Mouse (Mus musculus): ENCODE measurements around the gene Hist3h2ba.

The Hist3h2ba gene

DNA sequence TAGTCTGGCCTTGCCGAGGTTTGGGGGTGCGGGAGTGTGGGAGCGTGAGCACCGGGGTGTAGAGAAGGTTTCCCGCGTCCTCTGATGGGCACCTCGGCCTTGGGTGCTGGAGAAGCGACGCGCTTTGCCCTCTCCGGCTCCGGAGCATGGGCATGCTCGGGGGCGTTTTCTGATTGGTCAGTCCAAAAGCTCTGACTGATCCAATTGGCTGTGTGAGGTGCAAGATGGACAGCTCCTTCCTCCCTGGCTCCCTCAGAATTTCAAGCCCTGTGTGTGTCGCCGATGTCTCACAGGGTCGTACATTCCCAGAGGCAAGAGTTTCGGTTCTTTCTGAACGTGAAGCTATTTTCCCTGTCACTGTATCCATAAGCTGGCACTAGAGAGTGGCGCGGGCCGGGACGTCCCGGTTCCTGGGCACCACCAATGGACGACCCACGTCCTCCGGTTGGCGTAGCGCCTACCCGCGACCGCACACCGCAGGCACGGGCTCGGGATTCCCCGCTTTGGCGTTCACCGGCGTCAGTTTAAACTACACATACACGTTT lies 11.3 kb downstream of the Hist3h2ba start:
- in situ Hi-C loops (cut with MboI; ENCODE audit: unreplicated experiment in 2 of 2), result loop anchor here (5.0 to 25.0 kb wide), 6 partner anchors 38 to 655 kb away; partner anchors contain the start of genes Zfp692 (in 2 of the 2) and Gjc2 (in 1 of the 2)

DNA sequence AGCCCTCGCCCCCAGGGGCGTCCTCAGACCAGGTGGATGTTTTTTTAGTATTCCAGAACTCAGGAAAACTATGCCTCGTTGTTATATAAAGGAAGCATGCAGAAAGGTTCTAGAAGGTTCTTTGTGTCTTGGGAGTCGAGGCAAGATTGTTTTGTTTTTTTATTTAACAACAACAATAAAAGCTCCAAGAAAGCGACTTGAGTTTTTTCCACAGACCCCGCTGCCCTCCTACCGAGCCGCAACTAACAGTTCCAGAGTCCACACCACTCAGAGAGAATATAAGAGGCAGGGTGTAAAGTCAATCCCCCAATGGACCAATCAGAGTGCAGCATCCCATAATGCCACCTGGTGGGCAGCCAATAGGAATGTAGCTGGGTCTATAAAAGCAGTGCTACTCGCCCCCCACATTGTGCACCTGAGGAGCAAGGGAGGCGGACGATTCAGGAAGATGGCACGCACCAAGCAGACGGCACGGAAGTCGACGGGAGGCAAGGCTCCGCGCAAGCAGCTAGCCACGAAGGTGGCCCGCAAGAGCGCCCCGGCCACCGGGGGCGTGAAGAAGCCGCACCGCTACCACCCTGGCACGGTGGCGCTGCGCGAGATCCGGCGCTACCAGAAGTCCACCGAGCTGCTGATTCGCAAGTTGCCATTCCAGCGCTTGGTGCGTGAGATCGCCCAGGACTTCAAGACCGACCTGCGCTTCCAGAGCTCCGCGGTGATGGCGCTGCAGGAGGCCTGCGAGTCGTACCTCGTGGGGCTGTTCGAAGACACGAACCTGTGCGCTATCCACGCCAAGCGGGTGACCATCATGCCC lies 12.9 kb downstream of the Hist3h2ba start:
- in situ Hi-C loops (cut with MboI; ENCODE audit: unreplicated experiment in 2 of 2), result loop anchor here (10.0 to 25.0 kb wide), 4 partner anchors 53 to 649 kb away; partner anchors contain the start of genes Gjc2 (in 1 of the 2) and Zfp692 (in 1 of the 2)

DNA sequence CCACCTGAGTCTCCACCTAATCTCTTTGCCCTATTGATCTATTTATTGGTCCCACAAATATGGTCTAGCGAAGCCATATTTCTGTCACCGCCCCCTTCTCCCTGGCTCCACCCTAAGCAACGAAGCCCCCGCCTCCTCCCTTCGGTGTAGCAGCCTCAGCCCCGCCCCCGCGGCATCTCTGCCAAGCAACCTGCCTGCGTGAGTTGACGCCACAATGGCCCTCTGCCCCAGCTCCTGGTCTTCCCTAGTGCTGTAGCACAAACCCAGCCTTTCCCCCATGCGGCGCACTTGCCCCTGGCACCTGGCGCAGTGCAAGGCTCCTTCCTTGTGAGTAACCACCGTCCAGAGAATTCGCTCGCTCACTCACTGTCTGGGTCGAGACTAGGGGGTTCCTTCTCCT lies 14.8 kb downstream of the Hist3h2ba start:
- in situ Hi-C loops (cut with MboI; ENCODE audit: unreplicated experiment in 2 of 2), result loop anchor here (10.0 to 25.0 kb wide), 4 partner anchors 51 to 651 kb away; partner anchors contain the start of genes Gjc2 (in 1 of the 2) and Zfp692 (in 1 of the 2)

DNA sequence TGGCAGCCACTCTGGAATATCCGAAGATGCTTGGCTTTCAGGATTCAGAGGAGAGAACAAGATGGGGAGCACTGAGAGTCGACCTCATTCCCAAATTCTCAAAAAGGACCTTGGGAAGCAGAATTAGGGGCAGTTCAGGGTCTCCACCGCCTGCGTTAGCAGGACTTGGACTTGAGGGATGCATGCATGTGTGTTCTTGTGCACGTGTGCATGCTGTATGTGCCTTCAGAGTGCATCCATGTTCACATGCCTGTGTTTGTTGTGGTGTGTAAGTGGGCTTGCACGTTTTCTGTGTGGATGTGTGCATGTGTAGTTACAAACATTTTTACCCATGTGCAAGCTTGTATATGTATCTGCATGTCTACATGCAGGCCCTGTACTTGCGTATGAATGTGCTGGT lies 15.5 kb downstream of the Hist3h2ba start:
- in situ Hi-C loops (cut with MboI; ENCODE audit: unreplicated experiment in 2 of 2), result loop anchor here (10.0 to 25.0 kb wide), 4 partner anchors 51 to 652 kb away; partner anchors contain the start of genes Gjc2 (in 1 of the 2) and Zfp692 (in 1 of the 2)

DNA sequence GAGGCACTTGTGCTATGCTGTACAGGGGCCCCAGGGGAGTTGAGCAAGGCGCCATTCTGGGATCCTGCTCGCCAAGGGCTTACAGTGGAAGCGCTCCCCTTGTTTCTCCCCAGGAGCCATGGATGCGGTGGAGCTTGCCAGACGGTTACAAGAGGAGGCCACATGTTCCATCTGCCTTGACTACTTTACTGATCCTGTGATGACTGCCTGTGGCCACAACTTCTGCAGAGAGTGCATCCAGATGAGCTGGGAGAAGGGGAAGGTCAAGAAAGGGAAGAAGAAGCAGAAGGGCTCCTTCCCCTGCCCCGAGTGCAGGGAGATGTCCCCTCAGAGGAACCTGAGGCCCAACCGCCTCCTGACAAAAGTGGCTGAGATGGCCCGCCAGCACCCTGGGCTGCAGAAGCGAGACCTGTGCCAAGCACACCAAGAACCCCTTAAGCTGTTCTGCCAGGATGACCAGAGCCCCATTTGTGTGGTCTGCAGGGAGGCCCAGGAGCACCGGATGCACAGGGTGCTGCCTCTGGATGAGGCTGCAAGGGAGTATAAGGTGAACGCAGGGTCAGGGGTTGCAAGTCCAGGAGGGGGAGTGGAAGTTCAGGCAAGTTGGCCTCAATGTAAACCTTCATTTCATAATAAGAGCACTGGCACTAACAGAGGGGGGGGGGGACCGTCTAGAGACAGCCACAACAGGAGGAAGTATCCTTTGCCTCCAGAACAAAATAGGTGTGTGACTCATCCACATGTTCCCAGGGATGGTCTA lies 16.5 kb downstream of the Hist3h2ba start:
- in situ Hi-C loops (cut with MboI; ENCODE audit: unreplicated experiment in 2 of 2), result loop anchor here (5.0 to 25.0 kb wide), 9 partner anchors 50 to 653 kb away; partner anchors contain the start of genes Gjc2 (in 2 of the 2) and Zfp692 (in 1 of the 2)

DNA sequence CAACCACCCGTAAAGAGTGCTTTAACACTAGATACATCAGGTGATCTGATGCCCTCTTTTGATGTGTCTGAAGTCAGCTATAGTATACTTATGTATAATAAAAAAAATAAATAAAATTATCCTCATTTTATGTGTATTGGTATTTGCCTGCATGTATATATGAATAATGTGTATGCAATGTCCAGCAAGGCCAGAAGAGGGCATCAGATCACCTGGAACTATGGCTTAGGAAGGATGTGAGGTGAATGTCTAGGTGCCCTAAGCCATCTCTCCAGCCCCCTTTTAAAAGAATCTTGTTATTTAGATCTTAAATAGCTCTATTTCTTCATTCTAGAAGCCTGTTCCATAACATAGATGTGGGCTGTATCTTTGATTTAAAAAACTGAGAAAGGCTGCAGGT lies 18.6 kb downstream of the Hist3h2ba start:
- in situ Hi-C loops (cut with MboI; ENCODE audit: unreplicated experiment in 2 of 2), result loop anchor here (5.0 to 25.0 kb wide), 9 partner anchors 47 to 655 kb away; partner anchors contain the start of genes Gjc2 (in 2 of the 2) and Zfp692 (in 1 of the 2)

DNA sequence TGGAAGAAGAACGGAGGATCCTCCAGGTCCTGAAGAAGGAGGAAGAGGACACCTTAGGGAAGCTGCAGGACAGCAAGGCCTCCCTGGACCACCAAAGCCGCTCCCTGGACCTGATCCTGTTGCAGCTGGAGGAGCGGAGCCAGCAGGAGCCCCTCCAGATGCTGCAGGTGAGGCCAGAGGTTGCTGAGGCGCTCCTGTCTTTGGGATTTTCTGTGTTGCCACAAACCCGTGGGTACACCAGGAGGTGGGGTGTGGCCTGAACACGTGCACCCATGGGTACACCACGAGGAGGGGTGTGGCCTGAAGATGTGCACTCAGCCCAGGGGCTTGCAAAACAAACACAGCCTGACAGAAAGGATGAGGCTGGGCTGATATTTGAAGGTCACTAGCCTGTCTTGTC lies 19.8 kb downstream of the Hist3h2ba start:
- in situ Hi-C loops (cut with MboI; ENCODE audit: unreplicated experiment in 2 of 2), result loop anchor here (5.0 to 25.0 kb wide), 9 partner anchors 46 to 656 kb away; partner anchors contain the start of genes Gjc2 (in 2 of the 2) and Zfp692 (in 1 of the 2)

DNA sequence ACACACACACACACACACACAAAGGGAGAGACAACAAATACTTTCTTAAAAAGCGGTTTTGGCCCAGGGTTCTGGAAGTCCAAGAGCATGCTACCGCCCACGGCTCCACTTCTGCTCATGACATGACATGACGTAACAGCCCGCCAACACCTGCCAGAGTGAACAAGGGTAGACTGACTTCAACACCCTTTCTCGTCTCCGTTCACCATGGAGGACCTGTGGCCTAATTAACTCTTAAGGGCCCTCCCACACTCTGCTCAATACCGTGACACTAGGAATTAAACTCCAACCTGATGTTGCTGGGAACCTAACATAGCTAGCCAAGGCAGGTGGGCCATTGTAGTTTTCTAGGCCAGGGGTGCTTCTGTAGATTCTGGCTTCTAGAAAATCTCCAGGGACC lies 20.3 kb downstream of the Hist3h2ba start:
- in situ Hi-C loops (cut with MboI; ENCODE audit: unreplicated experiment in 2 of 2), result loop anchor here (5.0 to 25.0 kb wide), 9 partner anchors 46 to 657 kb away; partner anchors contain the start of genes Gjc2 (in 2 of the 2) and Zfp692 (in 1 of the 2)

DNA sequence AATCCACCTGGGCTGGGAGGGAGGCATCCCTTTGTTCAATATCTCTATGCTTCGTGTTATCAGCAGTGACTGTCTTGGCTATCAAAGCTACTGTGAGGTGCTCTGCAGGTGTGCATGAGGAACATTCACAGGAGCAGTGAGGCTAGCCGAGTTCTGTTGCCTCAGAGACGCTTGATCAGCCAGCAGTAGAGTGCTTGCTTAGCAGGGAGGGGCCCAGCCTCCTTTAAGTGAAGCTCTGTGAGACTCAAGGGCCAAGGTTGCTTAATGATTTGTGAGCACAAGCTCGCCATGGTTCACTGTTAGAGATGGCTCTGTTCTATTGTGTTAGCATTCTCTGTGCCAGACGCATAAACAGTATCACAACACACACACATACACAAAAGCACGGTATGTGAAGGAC lies 20.9 kb downstream of the Hist3h2ba start:
- in situ Hi-C loops (cut with MboI; ENCODE audit: unreplicated experiment in 2 of 2), result loop anchor here (5.0 to 25.0 kb wide), 9 partner anchors 45 to 657 kb away; partner anchors contain the start of genes Gjc2 (in 2 of the 2) and Zfp692 (in 1 of the 2)

DNA sequence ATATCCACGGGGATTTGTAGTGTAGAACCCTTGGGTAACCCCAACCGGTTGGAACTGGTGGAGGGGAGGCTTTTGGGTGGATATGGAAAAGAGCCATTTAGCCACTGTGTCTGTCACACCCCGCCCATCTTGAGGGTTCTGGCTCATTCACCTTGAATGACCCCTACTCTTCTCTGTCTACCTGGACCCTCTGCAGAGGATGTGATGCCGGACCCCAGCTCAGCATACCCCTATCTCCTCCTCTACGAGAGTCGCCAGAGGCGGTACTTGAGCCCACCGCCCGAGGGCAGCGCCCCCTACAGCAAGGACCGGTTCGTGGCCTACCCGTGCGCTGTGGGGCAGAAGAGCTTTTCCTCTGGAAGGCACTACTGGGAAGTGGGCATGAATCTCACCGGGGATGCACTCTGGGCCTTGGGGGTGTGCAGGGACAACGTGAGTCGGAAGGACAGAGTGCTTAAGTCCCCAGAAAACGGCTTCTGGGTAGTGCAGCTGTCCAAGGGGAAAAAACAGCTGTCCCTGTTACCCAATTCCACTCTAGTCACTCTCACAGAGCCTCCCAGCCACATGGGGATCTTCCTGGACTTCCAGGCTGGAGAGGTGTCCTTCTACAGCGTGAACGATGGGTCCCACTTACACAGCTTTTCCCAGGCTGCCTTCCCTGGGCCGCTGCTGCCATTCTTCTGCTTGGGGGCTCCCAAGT lies 22.3 kb downstream of the Hist3h2ba start:
- in situ Hi-C loops (cut with MboI; ENCODE audit: unreplicated experiment in 2 of 2), result loop anchor here (25.0 kb wide), 2 partner anchors 516 to 659 kb away; partner anchors contain the start of gene Zfp692 (in 1 of the 2)

DNA sequence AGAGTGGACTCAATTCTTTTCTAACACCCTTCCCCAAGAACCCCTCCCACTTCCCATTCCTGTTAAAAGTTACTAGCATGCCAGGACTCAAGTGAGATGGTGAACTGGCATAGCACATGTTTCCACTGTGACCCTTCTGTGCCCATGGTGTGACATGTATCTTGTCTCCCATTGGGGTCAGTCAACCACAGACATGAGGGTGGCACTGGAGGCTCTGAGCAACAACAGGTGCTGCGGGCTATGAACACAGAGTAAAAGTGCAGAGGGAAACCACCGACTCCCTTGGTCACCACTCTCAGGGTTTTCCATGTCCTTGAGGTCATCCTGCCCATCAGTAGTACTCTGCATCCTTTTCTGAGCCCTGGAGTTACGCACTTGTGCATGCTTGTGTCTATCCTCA lies 23.1 kb downstream of the Hist3h2ba start:
- in situ Hi-C loops (cut with MboI; ENCODE audit: unreplicated experiment in 2 of 2), result loop anchor here (25.0 kb wide), 2 partner anchors 516 to 659 kb away; partner anchors contain the start of gene Zfp692 (in 1 of the 2)

DNA sequence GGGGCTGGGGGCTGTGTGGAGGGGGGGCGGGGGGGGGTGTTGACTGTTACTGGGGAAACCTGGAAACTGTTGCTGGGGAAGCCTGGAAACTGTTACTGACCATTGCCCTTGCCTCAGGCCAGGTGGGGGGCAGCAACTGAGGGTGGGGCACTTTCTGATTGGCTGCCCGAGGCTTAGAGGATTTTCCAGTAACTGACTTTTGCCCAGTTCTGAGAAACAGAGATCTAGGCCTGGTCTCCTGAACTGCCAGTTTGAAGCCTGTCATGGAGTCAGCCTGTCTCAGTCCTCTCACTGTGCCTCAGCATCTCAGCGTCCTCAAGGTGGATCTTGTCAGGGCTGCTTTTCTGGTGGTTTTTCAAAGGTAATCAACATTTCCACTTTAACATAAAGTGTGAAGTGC lies 25.7 kb downstream of the Hist3h2ba start:
- in situ Hi-C loops (cut with MboI; ENCODE audit: unreplicated experiment in 2 of 2), result loop anchor here (25.0 kb wide), 2 partner anchors 513 to 662 kb away; partner anchors contain the start of gene Zfp692 (in 1 of the 2)

DNA sequence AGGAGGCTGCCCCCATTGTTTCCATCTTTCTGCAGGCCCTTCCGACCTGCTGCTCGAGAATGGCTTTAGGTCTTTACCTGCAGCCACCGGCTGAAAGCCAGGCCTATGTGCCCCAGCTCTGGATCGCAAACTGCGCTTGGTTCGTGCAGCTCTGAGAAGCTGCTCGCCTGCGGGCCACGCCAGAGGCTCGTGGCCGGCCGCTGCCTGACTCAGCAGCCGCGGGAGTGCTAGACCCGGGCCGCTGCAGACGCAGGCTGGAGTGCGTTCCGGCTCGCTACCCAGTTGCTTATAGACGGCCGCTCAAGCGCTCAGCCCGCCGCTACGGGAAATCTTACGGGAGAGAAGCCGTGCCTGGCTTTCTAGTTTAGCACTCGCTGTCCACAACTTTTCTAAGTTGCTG lies 28.4 kb downstream of the Hist3h2ba start:
- in situ Hi-C loops (cut with MboI; ENCODE audit: unreplicated experiment in 2 of 2), result no loop called here

DNA sequence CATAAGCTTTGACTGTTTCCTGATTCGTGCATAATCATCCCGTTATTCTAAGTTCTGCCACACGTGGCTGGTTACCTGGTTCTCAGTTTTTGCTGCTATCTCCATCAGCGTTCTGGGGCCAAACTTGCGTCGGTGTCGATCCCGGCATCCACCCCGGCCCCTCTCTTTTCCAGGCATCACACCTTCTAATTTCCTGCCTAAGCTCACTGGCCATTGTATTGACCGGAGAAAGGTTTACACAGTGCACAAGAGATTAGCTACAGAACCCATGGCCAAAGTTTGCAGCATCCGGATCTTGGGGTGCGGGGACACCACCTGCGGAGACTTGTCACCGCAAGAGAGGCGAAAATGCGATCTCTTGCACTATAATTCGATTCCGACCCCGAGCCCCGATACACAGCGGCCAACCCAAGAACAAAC lies 28.9 kb downstream of the Hist3h2ba start:
- in situ Hi-C loops (cut with MboI; ENCODE audit: unreplicated experiment in 2 of 2), result no loop called here

DNA sequence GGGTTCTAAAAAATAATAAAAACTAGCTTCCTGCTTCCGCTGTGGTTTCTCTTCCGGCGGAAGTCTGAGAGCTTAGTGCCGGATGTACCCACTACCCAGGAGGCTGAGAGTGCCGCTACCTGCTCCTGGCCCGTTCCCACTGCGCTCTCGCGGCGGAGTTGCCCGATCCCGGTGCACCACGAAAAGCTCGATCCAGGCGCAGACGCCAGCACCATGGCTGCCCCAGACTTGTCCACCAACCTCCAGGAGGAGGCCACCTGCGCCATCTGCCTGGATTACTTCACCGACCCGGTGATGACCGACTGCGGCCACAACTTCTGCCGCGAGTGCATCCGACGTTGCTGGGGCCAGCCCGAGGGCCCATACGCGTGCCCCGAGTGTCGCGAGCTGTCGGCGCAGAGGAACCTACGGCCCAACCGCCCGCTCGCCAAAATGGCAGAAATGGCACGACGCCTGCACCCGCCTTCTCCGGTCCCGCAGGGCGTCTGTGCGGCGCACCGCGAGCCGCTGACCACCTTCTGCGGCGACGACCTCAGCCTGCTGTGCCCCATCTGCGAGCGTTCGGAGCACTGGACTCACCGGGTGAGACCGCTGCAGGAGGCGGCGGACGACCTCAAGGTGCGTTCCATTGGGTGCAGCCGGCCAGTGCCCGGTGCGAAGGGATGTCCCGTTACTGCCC lies 29.4 kb downstream of the Hist3h2ba start, which contains the start of gene Trim11:
Gene Trim11, plus strand, starts transcription at position 67 of the 679 bp plus-strand sequence.
- in situ Hi-C loops (cut with MboI; ENCODE audit: unreplicated experiment in 2 of 2), result no loop called here

DNA sequence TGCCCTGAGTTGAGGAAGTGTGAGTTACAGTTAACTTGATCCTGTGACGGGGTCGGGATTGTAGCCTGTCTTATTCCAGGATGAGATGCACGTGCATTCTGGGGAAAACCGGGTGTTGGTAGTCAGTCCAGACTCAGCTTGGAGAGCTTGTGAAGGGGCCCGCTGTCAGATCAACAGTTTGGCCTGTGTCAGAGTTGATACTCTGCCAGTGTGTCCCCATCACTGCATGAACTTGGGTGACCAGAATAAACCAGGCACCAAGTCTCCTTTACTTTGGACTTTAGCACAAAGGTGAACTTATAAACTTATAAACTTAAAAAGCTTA lies 29.9 kb downstream of the Hist3h2ba start:
- in situ Hi-C loops (cut with MboI; ENCODE audit: unreplicated experiment in 2 of 2), result no loop called here

DNA sequence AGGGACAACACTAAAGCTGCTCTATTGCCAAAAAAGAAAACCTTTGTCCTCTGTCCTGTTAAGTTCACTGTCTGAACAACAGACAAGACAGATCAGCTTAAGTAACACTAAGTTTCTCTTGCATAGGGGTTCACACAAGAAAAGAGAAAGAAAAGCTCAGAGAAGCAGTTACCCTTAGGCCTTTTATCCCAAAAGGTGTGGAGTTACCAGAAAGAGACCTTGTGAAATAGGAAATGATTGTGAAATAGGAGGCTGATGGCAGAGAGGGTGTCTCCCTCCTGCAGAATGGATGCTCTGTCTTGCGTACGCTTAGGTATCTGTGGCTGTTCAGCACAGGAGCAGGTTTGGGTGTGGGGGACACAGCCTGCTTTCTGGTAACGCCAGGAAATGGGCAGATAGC lies 30.5 kb downstream of the Hist3h2ba start:
- in situ Hi-C loops (cut with MboI; ENCODE audit: unreplicated experiment in 2 of 2), result no loop called here

DNA sequence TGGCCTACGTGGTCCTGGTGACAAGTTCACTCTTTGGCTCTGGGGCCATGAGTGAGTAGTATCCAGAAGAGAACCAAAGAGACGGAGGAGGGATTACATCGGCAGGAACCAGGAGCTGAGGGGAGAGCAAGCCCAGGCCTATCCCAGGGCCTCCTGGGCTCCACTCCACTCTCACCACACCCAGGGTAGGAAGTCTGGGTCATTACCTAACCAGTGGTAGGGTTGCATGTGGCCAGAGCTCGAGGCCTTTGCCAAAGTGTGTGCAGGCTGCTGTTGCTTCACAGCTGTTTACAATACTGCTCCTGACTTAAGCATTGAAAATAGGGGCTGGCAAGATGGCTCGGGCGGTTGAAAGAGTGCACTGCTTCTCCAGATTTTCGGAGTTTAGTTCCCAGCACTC lies 30.9 kb downstream of the Hist3h2ba start:
- in situ Hi-C loops (cut with MboI; ENCODE audit: unreplicated experiment in 2 of 2), result no loop called here
